Comparison of ENCODE assay signal across 8 mouse cellular contexts in genomic region chr15:102074876-102075585, GRCm38 (mm10). TPM values are rescaled to one million over a fixed set of nuclear protein-coding genes. Genes with fewer than 3 reads are reported as not detected.
DNase-seq lines count a peak whose midpoint lies in the region; ATAC-seq and TF ChIP-seq lines count a peak whose summit lies in the region.

No protein-coding gene starts in this region.

- no peak for ATAC-seq in heart, postnatal 0 days (ENCODE audit: insufficient read depth, low read depth)
- ATAC-seq in hindbrain, embryonic 14.5 days (ENCODE audit: low FRiP score) = no peak
- no peak for ATAC-seq in midbrain, embryonic 12.5 days (ENCODE audit: low FRiP score, low read depth)
- no peak for ATAC-seq in frontal cortex, adult (ENCODE audit: low TSS enrichment)

- WGBS in heart, postnatal 0 days = 4% methylated on average over 11 of the region's 11 CpGs
- 4% methylated on average over 11 of the region's 11 CpGs for WGBS in bone marrow, adult 2 months
- WGBS in hindbrain, embryonic 14.5 days = 22% methylated on average over 11 of the region's 11 CpGs
- WGBS in midbrain, embryonic 12.5 days = 15% methylated on average over 11 of the region's 11 CpGs
- WGBS in thymus, adult 2 months = 6% methylated on average over 11 of the region's 11 CpGs

- H3K4me1 ChIP-seq in heart, postnatal 0 days (ENCODE audit: control insufficient read depth, insufficient read depth) = peaks cover 17% of the 10 kb centered on the region; the same call in 1 of the 2 replicates
- H3K4me1 ChIP-seq in bone marrow, adult 2 months (ENCODE audit: control insufficient read depth, insufficient read depth, low read length) = peaks cover 1% of the 10 kb centered on the region
- H3K4me1 ChIP-seq in hindbrain, embryonic 14.5 days (replicated peaks; ENCODE audit: control insufficient read depth, insufficient read depth, low read length) = peaks cover 18% of the 10 kb centered on the region
- peaks cover 21% of the 10 kb centered on the region for H3K4me1 ChIP-seq in midbrain, embryonic 12.5 days
- H3K4me1 ChIP-seq in thymus, adult 2 months (replicated peaks; ENCODE audit: control insufficient read depth, insufficient read depth, low read length) = peaks cover 7% of the 10 kb centered on the region; the same call in 1 of the 2 replicates

- intact Hi-C loops in heart, postnatal 25 days (cut with DNase I) = no loop called here
- intact Hi-C loops in left cerebral cortex, postnatal 14 days (cut with DNase I) = no loop called here

- H3K4me3 ChIP-seq in heart, postnatal 0 days (ENCODE audit: low read depth, low read length) = peak overlapping the region; percentile 77
- peak overlapping the region; percentile 15 for H3K4me3 ChIP-seq in bone marrow, adult 2 months (replicated peaks; ENCODE audit: control insufficient read depth, low read depth, low read length)
- H3K4me3 ChIP-seq in hindbrain, embryonic 14.5 days (replicated peaks; ENCODE audit: low read length) = peak overlapping the region; percentile 79
- peak overlapping the region; percentile 96 for H3K4me3 ChIP-seq in midbrain, embryonic 12.5 days
- H3K4me3 ChIP-seq in thymus, adult 2 months (ENCODE audit: control insufficient read depth, insufficient read depth, low read length) = no peak overlapping the region

- no peak for TF ChIP-seq CTCF in heart, postnatal 0 days (IDR thresholded peaks at IDR 0.05; ENCODE audit: low read depth)
- no peak for TF ChIP-seq CTCF in bone marrow, adult 2 months (IDR thresholded peaks at IDR 0.05; ENCODE audit: control insufficient read depth, insufficient read depth, low read length)
- no peak for TF ChIP-seq CTCF in thymus, adult 2 months (IDR thresholded peaks at IDR 0.05; ENCODE audit: borderline replicate concordance, control insufficient read depth, extremely low read depth, insufficient read depth, low read length, poor library complexity)

- no peaks in the 10 kb centered on the region for H3K9me3 ChIP-seq in heart, postnatal 0 days (replicated peaks; ENCODE audit: control insufficient read depth, low read length)
- no peaks in the 10 kb centered on the region for H3K9me3 ChIP-seq in hindbrain, embryonic 14.5 days (ENCODE audit: control insufficient read depth, low read length)
- H3K9me3 ChIP-seq in midbrain, embryonic 12.5 days = no peaks in the 10 kb centered on the region

- H3K9ac ChIP-seq in heart, postnatal 0 days (replicated peaks; ENCODE audit: low read depth, low read length) = peak overlapping the region; percentile 84; the same call in 1 of the 2 replicates
- H3K9ac ChIP-seq in hindbrain, embryonic 14.5 days = peak overlapping the region; percentile 88
- H3K9ac ChIP-seq in midbrain, embryonic 12.5 days (replicated peaks) = peak overlapping the region; percentile 97

- TF ChIP-seq EP300 in heart, postnatal 0 days (IDR thresholded peaks at IDR 0.05; ENCODE audit: low read depth) = no peak

- H3K27ac ChIP-seq in heart, postnatal 0 days (ENCODE audit: low read depth) = no peak overlapping the region
- H3K27ac ChIP-seq in bone marrow, adult 2 months (ENCODE audit: control insufficient read depth, insufficient read depth, low read depth, low read length, poor library complexity) = no peak overlapping the region
- H3K27ac ChIP-seq in hindbrain, embryonic 14.5 days = no peak overlapping the region
- H3K27ac ChIP-seq in midbrain, embryonic 12.5 days (replicated peaks) = 0 out of 2 replicates have a peak overlapping the region, but pooled peaks have one; percentile 6
- no peak overlapping the region for H3K27ac ChIP-seq in thymus, adult 2 months (ENCODE audit: control insufficient read depth, insufficient read depth, low read length)

- H3K27me3 ChIP-seq in heart, postnatal 0 days (ENCODE audit: control insufficient read depth, insufficient read depth, low read length) = no peaks in the 10 kb centered on the region
- no peaks in the 10 kb centered on the region for H3K27me3 ChIP-seq in hindbrain, embryonic 14.5 days (ENCODE audit: control insufficient read depth, insufficient read depth, low read length)
- H3K27me3 ChIP-seq in midbrain, embryonic 12.5 days = no peaks in the 10 kb centered on the region
- no peaks in the 10 kb centered on the region for H3K27me3 ChIP-seq in thymus, adult 2 months (ENCODE audit: control insufficient read depth, insufficient read depth, low read length)

- no peaks in the 10 kb centered on the region for H3K36me3 ChIP-seq in heart, postnatal 0 days (replicated peaks; ENCODE audit: control insufficient read depth, insufficient read depth, low read length)
- H3K36me3 ChIP-seq in hindbrain, embryonic 14.5 days (replicated peaks; ENCODE audit: control insufficient read depth, insufficient read depth) = no peaks in the 10 kb centered on the region
- no peaks in the 10 kb centered on the region for H3K36me3 ChIP-seq in midbrain, embryonic 12.5 days
- H3K36me3 ChIP-seq in thymus, adult 2 months (ENCODE audit: control insufficient read depth, insufficient read depth, low read length) = no peaks in the 10 kb centered on the region

- no peak for TF ChIP-seq POLR2A in bone marrow, adult 2 months (IDR thresholded peaks at IDR 0.05; ENCODE audit: borderline replicate concordance, control insufficient read depth, low read depth, low read length)
- TF ChIP-seq POLR2A in thymus, adult 2 months (IDR thresholded peaks at IDR 0.05; ENCODE audit: control insufficient read depth, extremely low read depth, insufficient read depth, low read length, poor library complexity) = no peak

- H3K4me2 ChIP-seq in heart, postnatal 0 days (ENCODE audit: low read depth, low read length) = peak overlapping the region; percentile 81
- H3K4me2 ChIP-seq in hindbrain, embryonic 14.5 days (replicated peaks) = peak overlapping the region; percentile 83
- H3K4me2 ChIP-seq in midbrain, embryonic 12.5 days (replicated peaks) = peak overlapping the region; percentile 89

- no peak for DNase-seq in heart, postnatal 0 days (ENCODE audit: low spot score)
- DNase-seq in heart, postnatal 25 days (ENCODE audit: low spot score) = no peak
- DNase-seq in hindbrain, embryonic 14.5 days (ENCODE audit: low spot score) = no peak
- DNase-seq in thymus, adult 2 months = no peak
- DNase-seq in left cerebral cortex, postnatal 14 days (ENCODE audit: low spot score in 2 of 2) = no peak

RNA-seq across cellular contexts. Expression of gene Eif4b, which starts 1.5 kb away (rescaled TPM):
- 109 and 110 TPM in 2 replicates for total RNA-seq in heart, postnatal 0 days (2014; rRNA removed; ENCODE audit: low replicate concordance)
- 40.6 and 46.0 TPM in 2 replicates for polyA plus RNA-seq in heart, postnatal 0 days (2015; fragmentation: Nextera tagmentation; extraction: Ambion mirVana)
- 100 to 1,000 TPM; 131 to 144 TPM for total RNA-seq in heart, postnatal 25 days (2021)
- polyA plus RNA-seq in bone marrow, adult 2 months (2011; ENCODE audit: insufficient read depth, insufficient read length, low replicate concordance, missing spikeins) = 83.0 and 122 TPM in 2 replicates
- 83.6 and 93.2 TPM in 2 replicates for polyA plus RNA-seq in hindbrain, embryonic 14.5 days (2014; fragmentation: Nextera tagmentation; extraction: Ambion mirVana)
- polyA plus RNA-seq in midbrain, embryonic 12.5 days (2016; fragmentation: Nextera tagmentation; extraction: Ambion mirVana) = 98.7 and 100 TPM in 2 replicates
- 99.3 and 108 TPM in 2 replicates for polyA plus RNA-seq in thymus, adult 2 months (2012; rRNA removed)
- total RNA-seq in left cerebral cortex, postnatal 14 days (2021) = 100 to 1,000 TPM; 167 to 168 TPM

RNA-seq across cellular contexts. Expression of gene Tns2, which starts 25.2 kb away (rescaled TPM):
- total RNA-seq in heart, postnatal 0 days (2014; rRNA removed; ENCODE audit: low replicate concordance) = 40.3 and 57.9 TPM in 2 replicates
- polyA plus RNA-seq in heart, postnatal 0 days (2015; fragmentation: Nextera tagmentation; extraction: Ambion mirVana) = 21.9 and 24.6 TPM in 2 replicates
- total RNA-seq in heart, postnatal 25 days (2021) = 100 to 1,000 TPM in 1 of 2 experiments, 10 to 100 TPM in 1; 98.6 to 118 TPM
- 20.3 and 26.7 TPM in 2 replicates for polyA plus RNA-seq in bone marrow, adult 2 months (2011; ENCODE audit: insufficient read depth, insufficient read length, low replicate concordance, missing spikeins)
- 9.9 and 10.4 TPM in 2 replicates for polyA plus RNA-seq in hindbrain, embryonic 14.5 days (2014; fragmentation: Nextera tagmentation; extraction: Ambion mirVana)
- 13.3 and 14.1 TPM in 2 replicates for polyA plus RNA-seq in midbrain, embryonic 12.5 days (2016; fragmentation: Nextera tagmentation; extraction: Ambion mirVana)
- 15.9 and 26.4 TPM in 2 replicates for polyA plus RNA-seq in thymus, adult 2 months (2012; rRNA removed)
- total RNA-seq in left cerebral cortex, postnatal 14 days (2021) = 10 to 100 TPM; 14.4 to 18.5 TPM

RNA-seq across cellular contexts. Expression of gene Krt18, which starts 47.1 kb away (rescaled TPM):
- 12.9 and 75.9 TPM in 2 replicates for total RNA-seq in heart, postnatal 0 days (2014; rRNA removed; ENCODE audit: low replicate concordance)
- 15.0 and 15.3 TPM in 2 replicates for polyA plus RNA-seq in heart, postnatal 0 days (2015; fragmentation: Nextera tagmentation; extraction: Ambion mirVana)
- 1 to 10 TPM; 3.7 to 4.9 TPM for total RNA-seq in heart, postnatal 25 days (2021)
- 2.0 and 5.6 TPM in 2 replicates for polyA plus RNA-seq in bone marrow, adult 2 months (2011; ENCODE audit: insufficient read depth, insufficient read length, low replicate concordance, missing spikeins)
- 8.6 and 15.7 TPM in 2 replicates for polyA plus RNA-seq in hindbrain, embryonic 14.5 days (2014; fragmentation: Nextera tagmentation; extraction: Ambion mirVana)
- polyA plus RNA-seq in midbrain, embryonic 12.5 days (2016; fragmentation: Nextera tagmentation; extraction: Ambion mirVana) = 3.2 and 4.3 TPM in 2 replicates
- polyA plus RNA-seq in thymus, adult 2 months (2012; rRNA removed) = 197 and 219 TPM in 2 replicates
- under 1 TPM; 0.24 to 0.85 TPM for total RNA-seq in left cerebral cortex, postnatal 14 days (2021)

Comparison
In these comparisons a context has a peak if more than half of its experiments do, and no peak if none do; other contexts are left out.
1. RNA of gene Krt18, which starts 47.1 kb away (polyA plus RNA-seq): 197 to 219 TPM in thymus, adult 2 months; 8.6 to 15.7 TPM in hindbrain, embryonic 14.5 days, 15.0 to 15.3 TPM in heart, postnatal 0 days, 2.0 to 5.6 TPM in bone marrow, adult 2 months and 3.2 to 4.3 TPM in midbrain, embryonic 12.5 days; every median in the first group is over 10 times any median in the second.
2. Peak in every context shown above with its lines, with median percentiles within 50 percentile points of each other: H3K4me2 ChIP-seq and H3K9ac ChIP-seq.